Mouse (Mus musculus): ENCODE measurements around the gene Me1. TPM values are rescaled to one million over a fixed set of nuclear protein-coding genes. Genes with fewer than 3 reads are reported as not detected.

Me1 gene
- polyA plus RNA-seq, 1 experiment: 62.8 TPM

DNA sequence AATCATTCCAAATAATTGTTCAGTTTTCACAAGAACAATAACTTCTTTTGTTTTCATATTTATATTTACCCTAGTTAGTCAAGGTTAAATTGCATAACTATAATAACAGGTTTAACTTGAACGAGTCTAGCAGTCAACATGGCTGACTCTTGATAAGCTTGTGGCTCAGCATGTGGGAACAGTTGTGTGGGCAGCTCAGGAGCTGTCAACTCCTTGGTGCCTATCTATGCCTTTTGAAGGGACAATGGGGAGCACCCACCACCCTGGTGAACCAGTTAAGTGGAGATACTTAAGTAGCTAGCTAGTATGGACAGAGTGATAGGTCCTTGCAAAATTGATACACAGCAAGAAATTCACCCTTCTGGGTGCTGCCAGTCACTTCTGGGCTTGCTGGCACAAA lies 33.3 kb upstream of the Me1 start:
- TF ChIP-seq POLR2A (IDR thresholded peaks at IDR 0.05; ENCODE audit: borderline replicate concordance, extremely low read depth, low read depth, low read length): no peak
- TF ChIP-seq CTCF (IDR thresholded peaks at IDR 0.05; ENCODE audit: insufficient read depth, low read length): no peak
- DNase-seq: no peak
- Histone ChIP-seq H3K4me1 (ENCODE audit: control insufficient read depth, insufficient read depth, low read length) (no peaks in the 10 kb centered on the region; the same call in 1 of the 2 replicates), H3K4me3 (replicated peaks; ENCODE audit: extremely low read depth, low read depth, low read length) (no peak overlapping the region)
- WGBS: 50% methylated on average over 1 of the region's 1 CpGs

DNA sequence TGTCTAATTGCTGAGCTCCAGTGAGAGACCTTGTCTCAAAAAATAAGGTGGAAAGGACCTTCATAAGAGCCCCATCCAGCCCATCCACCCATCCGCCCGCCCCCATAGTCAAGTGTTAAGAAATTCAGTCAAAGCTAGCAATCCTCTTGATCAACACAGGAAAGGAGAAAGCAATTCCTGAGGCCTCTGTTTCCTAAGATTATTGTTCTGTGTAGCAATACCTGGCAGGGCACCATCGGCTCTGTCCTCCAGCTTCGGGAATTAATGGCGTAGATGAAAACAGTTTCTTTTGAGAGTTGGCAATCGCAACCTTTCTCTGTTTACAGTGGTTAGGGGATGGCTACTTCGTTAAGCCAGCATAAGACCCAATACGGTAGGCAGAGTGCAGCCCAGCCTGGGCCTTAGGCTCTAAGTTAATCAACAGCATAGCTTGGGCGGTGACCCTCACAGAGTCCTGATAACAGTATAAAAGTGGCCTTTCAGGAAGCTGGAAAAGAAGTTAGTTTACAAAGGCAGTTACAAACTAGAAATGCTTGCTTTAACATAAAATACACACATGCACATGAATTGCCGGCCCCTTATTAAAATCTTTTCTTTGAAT lies 32.6 kb upstream of the Me1 start:
- no peaks in the 10 kb centered on the region; the same call in 1 of the 2 replicates for H3K4me1 ChIP-seq (ENCODE audit: control insufficient read depth, insufficient read depth, low read length)
- peak; percentile 31 for DNase-seq
- no peak overlapping the region for H3K4me3 ChIP-seq (replicated peaks; ENCODE audit: extremely low read depth, low read depth, low read length)
- TF ChIP-seq CTCF (IDR thresholded peaks at IDR 0.05; ENCODE audit: insufficient read depth, low read length) (no peak), POLR2A (IDR thresholded peaks at IDR 0.05; ENCODE audit: borderline replicate concordance, extremely low read depth, low read depth, low read length) (no peak)
- WGBS: 36% methylated on average over 10 of the region's 10 CpGs

- WGBS: 89% methylated on average over 5 of the region's 5 CpGs
Observed at GRCm38 (mm10) chr9:86726381-86726720, 30.6 kb upstream of the Me1 start.

GRCm38 (mm10) chr9:86725604-86726380 lies 30.0 kb upstream of the Me1 start:
- Histone ChIP-seq H3K4me3 (replicated peaks; ENCODE audit: extremely low read depth, low read depth, low read length) (no peak overlapping the region), H3K4me1 (ENCODE audit: control insufficient read depth, insufficient read depth, low read length) (no peaks in the 10 kb centered on the region; the same call in 1 of the 2 replicates)
- WGBS: 62% methylated on average over 7 of the region's 7 CpGs
- TF ChIP-seq POLR2A (IDR thresholded peaks at IDR 0.05; ENCODE audit: borderline replicate concordance, extremely low read depth, low read depth, low read length) (no peak), CTCF (IDR thresholded peaks at IDR 0.05; ENCODE audit: insufficient read depth, low read length) (no peak)
- DNase-seq: no peak

More at GRCm38 (mm10) chr9:86726381-86726720, 30.6 kb upstream of the Me1 start:
- no peak overlapping the region for H3K4me3 ChIP-seq (replicated peaks; ENCODE audit: extremely low read depth, low read depth, low read length)
- TF ChIP-seq POLR2A (IDR thresholded peaks at IDR 0.05; ENCODE audit: borderline replicate concordance, extremely low read depth, low read depth, low read length) (no peak), CTCF (IDR thresholded peaks at IDR 0.05; ENCODE audit: insufficient read depth, low read length) (no peak)
- H3K4me1 ChIP-seq (ENCODE audit: control insufficient read depth, insufficient read depth, low read length): no peaks in the 10 kb centered on the region; the same call in 1 of the 2 replicates
- DNase-seq: no peak

- DNase-seq: no peak
- Histone ChIP-seq H3K4me1 (ENCODE audit: control insufficient read depth, insufficient read depth, low read length) (no peaks in the 10 kb centered on the region; the same call in 1 of the 2 replicates), H3K4me3 (replicated peaks; ENCODE audit: extremely low read depth, low read depth, low read length) (no peak overlapping the region)
- TF ChIP-seq POLR2A (IDR thresholded peaks at IDR 0.05; ENCODE audit: borderline replicate concordance, extremely low read depth, low read depth, low read length): no peak
- TF ChIP-seq CTCF (IDR thresholded peaks at IDR 0.05; ENCODE audit: insufficient read depth, low read length): no peak
- WGBS: 64% methylated on average over 4 of the region's 4 CpGs
Observed at GRCm38 (mm10) chr9:86725066-86725465, 29.3 kb upstream of the Me1 start.

DNA sequence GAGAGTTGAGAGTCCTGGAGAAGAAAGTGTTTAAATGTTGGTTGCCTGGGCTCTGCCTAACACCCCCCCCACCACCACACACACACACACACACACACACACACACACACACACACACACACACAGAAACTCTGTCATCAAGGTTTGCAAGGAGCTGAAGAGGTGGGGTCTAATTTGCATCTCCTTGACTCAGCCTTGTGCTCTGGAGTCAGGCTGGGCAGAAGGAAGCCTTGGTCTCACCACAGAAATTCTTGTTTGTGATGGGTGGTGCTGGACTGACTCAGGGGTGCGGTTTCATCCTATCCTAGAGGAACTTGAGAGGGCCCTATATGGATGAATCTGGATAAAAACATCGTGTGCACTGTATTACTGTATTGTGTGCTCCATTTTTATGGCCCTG lies 25.0 kb upstream of the Me1 start:
- WGBS: 78% methylated on average over 2 of the region's 2 CpGs
- Histone ChIP-seq H3K4me1 (ENCODE audit: control insufficient read depth, insufficient read depth, low read length) (no peaks in the 10 kb centered on the region), H3K4me3 (replicated peaks; ENCODE audit: extremely low read depth, low read depth, low read length) (no peak overlapping the region)
- TF ChIP-seq POLR2A (IDR thresholded peaks at IDR 0.05; ENCODE audit: borderline replicate concordance, extremely low read depth, low read depth, low read length) (no peak), CTCF (IDR thresholded peaks at IDR 0.05; ENCODE audit: insufficient read depth, low read length) (no peak)
- no peak for DNase-seq

GRCm38 (mm10) chr9:86720227-86720626 lies 24.5 kb upstream of the Me1 start:
- Histone ChIP-seq H3K4me3 (replicated peaks; ENCODE audit: extremely low read depth, low read depth, low read length) (no peak overlapping the region), H3K4me1 (ENCODE audit: control insufficient read depth, insufficient read depth, low read length) (no peaks in the 10 kb centered on the region)
- 84% methylated on average over 5 of the region's 5 CpGs for WGBS
- no peak for DNase-seq
- no peak for TF ChIP-seq CTCF (IDR thresholded peaks at IDR 0.05; ENCODE audit: insufficient read depth, low read length)
- no peak for TF ChIP-seq POLR2A (IDR thresholded peaks at IDR 0.05; ENCODE audit: borderline replicate concordance, extremely low read depth, low read depth, low read length)

GRCm38 (mm10) chr9:86717119-86717518 lies 21.4 kb upstream of the Me1 start:
- 51% methylated on average over 5 of the region's 5 CpGs for WGBS
- no peak for DNase-seq

GRCm38 (mm10) chr9:86716540-86716939 lies 20.8 kb upstream of the Me1 start:
- 43% methylated on average over 2 of the region's 2 CpGs for WGBS
- TF ChIP-seq CTCF (IDR thresholded peaks at IDR 0.05; ENCODE audit: insufficient read depth, low read length): no peak
- TF ChIP-seq POLR2A (IDR thresholded peaks at IDR 0.05; ENCODE audit: borderline replicate concordance, extremely low read depth, low read depth, low read length): no peak
- Histone ChIP-seq H3K4me1 (ENCODE audit: control insufficient read depth, insufficient read depth, low read length) (no peaks in the 10 kb centered on the region), H3K4me3 (replicated peaks; ENCODE audit: extremely low read depth, low read depth, low read length) (no peak overlapping the region)
- DNase-seq: no peak

More at GRCm38 (mm10) chr9:86717119-86717518, 21.4 kb upstream of the Me1 start:
- no peak for TF ChIP-seq POLR2A (IDR thresholded peaks at IDR 0.05; ENCODE audit: borderline replicate concordance, extremely low read depth, low read depth, low read length)
- TF ChIP-seq CTCF (IDR thresholded peaks at IDR 0.05; ENCODE audit: insufficient read depth, low read length): no peak
- no peaks in the 10 kb centered on the region for H3K4me1 ChIP-seq (ENCODE audit: control insufficient read depth, insufficient read depth, low read length)
- H3K4me3 ChIP-seq (replicated peaks; ENCODE audit: extremely low read depth, low read depth, low read length): no peak overlapping the region

- WGBS: 89% methylated on average over 3 of the region's 3 CpGs
- no peaks in the 10 kb centered on the region for H3K4me1 ChIP-seq (ENCODE audit: control insufficient read depth, insufficient read depth, low read length)
- no peak for DNase-seq
- TF ChIP-seq CTCF (IDR thresholded peaks at IDR 0.05; ENCODE audit: insufficient read depth, low read length): no peak
- H3K4me3 ChIP-seq (replicated peaks; ENCODE audit: extremely low read depth, low read depth, low read length): no peak overlapping the region
Observed at GRCm38 (mm10) chr9:86714089-86714488, 18.3 kb upstream of the Me1 start.
